ENCODE assay signal across 8 mouse cellular contexts in the genomic region with DNA sequence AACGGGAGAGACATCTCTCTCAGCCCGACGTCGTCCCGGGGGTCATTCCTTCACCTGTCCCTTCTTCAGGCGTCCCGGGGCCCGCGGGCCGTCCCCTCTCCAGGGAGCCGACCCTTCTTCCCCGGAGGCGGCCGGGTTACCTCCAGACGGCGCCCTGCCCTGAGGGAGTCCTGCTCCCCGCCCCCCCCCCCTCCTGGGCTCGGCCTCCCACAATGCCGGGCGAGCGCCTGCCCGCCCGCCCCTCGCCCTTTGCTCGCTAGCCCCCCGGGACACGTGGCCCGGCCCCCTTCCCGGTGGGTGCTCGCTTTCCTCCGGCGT. TPM values are rescaled to one million over a fixed set of nuclear protein-coding genes. Genes with fewer than 3 reads are reported as not detected.
A peak's percentile ranks its signal among the peaks of the same experiment; 100 is the strongest.
DNase-seq lines count a peak whose midpoint lies in the region; ATAC-seq and TF ChIP-seq lines count a peak whose summit lies in the region.

No protein-coding gene starts in this region.

- WGBS in spleen, adult 2 months = 4% methylated on average over 12 of the region's 32 CpGs
- 0% methylated on average over 10 of the region's 32 CpGs for WGBS in liver, embryonic 11.5 days
- WGBS in stomach, postnatal 0 days = 0% methylated on average over 9 of the region's 32 CpGs

- peak overlapping the region; percentile 94 for H3K9ac ChIP-seq in liver, embryonic 11.5 days (ENCODE audit: low read depth, low read length)
- H3K9ac ChIP-seq in stomach, postnatal 0 days (ENCODE audit: low read length) = peak overlapping the region; percentile 88

- H3K9me3 ChIP-seq in erythroblast, embryonic 14.5 days (ENCODE audit: control insufficient read depth, low read length) = no peaks in the 10 kb centered on the region
- H3K9me3 ChIP-seq in liver, embryonic 11.5 days (ENCODE audit: control insufficient read depth, low read length) = no peaks in the 10 kb centered on the region
- no peaks in the 10 kb centered on the region for H3K9me3 ChIP-seq in stomach, postnatal 0 days (ENCODE audit: control insufficient read depth, low read length)

- H3K36me3 ChIP-seq in erythroblast, embryonic 14.5 days (ENCODE audit: control insufficient read depth) = peaks cover 36% of the 10 kb centered on the region
- peaks cover 13% of the 10 kb centered on the region for H3K36me3 ChIP-seq in spleen, adult 2 months (ENCODE audit: control insufficient read depth, insufficient read depth, low read length)
- H3K36me3 ChIP-seq in liver, embryonic 11.5 days (ENCODE audit: control insufficient read depth, insufficient read depth, low read length) = peaks cover 12% of the 10 kb centered on the region
- peaks cover 4% of the 10 kb centered on the region for H3K36me3 ChIP-seq in stomach, postnatal 0 days (ENCODE audit: control insufficient read depth, insufficient read depth, low read length)

- no peak for ATAC-seq in erythroblast, adult 5-6 weeks (replicated peaks; ENCODE audit: low FRiP score, poor library complexity, severe bottlenecking)
- ATAC-seq in liver, embryonic 11.5 days (replicated peaks; ENCODE audit: low FRiP score) = peak; percentile 55
- ATAC-seq in stomach, postnatal 0 days (ENCODE audit: low FRiP score, low TSS enrichment) = peak; percentile 22
- no peak for ATAC-seq in megakaryocyte-erythroid progenitor cell, adult 5-6 weeks (replicated peaks; ENCODE audit: low FRiP score, low TSS enrichment, poor library complexity, severe bottlenecking)

- DNase-seq in spleen, adult 2 months (ENCODE audit: low read depth in 1 of 2, low spot score in 2 of 2) = no peak
- no peak for DNase-seq in spleen, adult 12 weeks (ENCODE audit: low spot score)
- no peak for DNase-seq in liver, embryonic 11.5 days (ENCODE audit: low spot score)
- no peak for DNase-seq in stomach, postnatal 0 days (ENCODE audit: low spot score)
- no peak for DNase-seq in frontal cortex, postnatal 25 days (ENCODE audit: low spot score in 2 of 2)

- TF ChIP-seq POLR2A in spleen, adult 2 months (IDR thresholded peaks at IDR 0.05; ENCODE audit: low read depth, low read length) = no peak

- peaks cover 73% of the 10 kb centered on the region for H3K4me1 ChIP-seq in erythroblast, embryonic 14.5 days (ENCODE audit: control insufficient read depth)
- peaks cover 24% of the 10 kb centered on the region for H3K4me1 ChIP-seq in spleen, adult 2 months (ENCODE audit: control insufficient read depth, insufficient read depth, insufficient read length)
- peaks cover 31% of the 10 kb centered on the region for H3K4me1 ChIP-seq in liver, embryonic 11.5 days (replicated peaks; ENCODE audit: control insufficient read depth, insufficient read depth, low read length)
- H3K4me1 ChIP-seq in stomach, postnatal 0 days (replicated peaks; ENCODE audit: control insufficient read depth, insufficient read depth) = peaks cover 21% of the 10 kb centered on the region; the same call in 1 of the 2 replicates

- TF ChIP-seq CTCF in spleen, adult 2 months (IDR thresholded peaks at IDR 0.05; ENCODE audit: extremely low read depth, insufficient read depth, insufficient read length, insufficient replicate concordance) = no peak
- no peak for TF ChIP-seq CTCF in stomach, postnatal 0 days (IDR thresholded peaks at IDR 0.05; ENCODE audit: low read depth)

- H3K4me2 ChIP-seq in liver, embryonic 11.5 days = peak overlapping the region; percentile 80
- peak overlapping the region; percentile 89 for H3K4me2 ChIP-seq in stomach, postnatal 0 days (replicated peaks; ENCODE audit: low read depth)

- peak overlapping the region; percentile 95 for H3K27ac ChIP-seq in spleen, adult 2 months (ENCODE audit: insufficient read depth, low read length)
- peak overlapping the region; percentile 98 for H3K27ac ChIP-seq in liver, embryonic 11.5 days (ENCODE audit: low read depth, low read length)
- peak overlapping the region; percentile 96 for H3K27ac ChIP-seq in stomach, postnatal 0 days (replicated peaks)

- H3K4me3 ChIP-seq in erythroblast, embryonic 14.5 days (replicated peaks) = peak overlapping the region; percentile 96
- peak overlapping the region; percentile 94 for H3K4me3 ChIP-seq in spleen, adult 2 months (ENCODE audit: extremely low read depth, insufficient read depth, insufficient read length)
- H3K4me3 ChIP-seq in liver, embryonic 11.5 days (ENCODE audit: low read depth, low read length) = peak overlapping the region; percentile 98
- H3K4me3 ChIP-seq in stomach, postnatal 0 days (ENCODE audit: low read depth, low read length) = peak overlapping the region; percentile 90

- TF ChIP-seq EP300 in stomach, postnatal 0 days (optimal IDR thresholded peaks at IDR 0.05) = no peak

- no peaks in the 10 kb centered on the region for H3K27me3 ChIP-seq in erythroblast, embryonic 14.5 days (ENCODE audit: control insufficient read depth)
- H3K27me3 ChIP-seq in spleen, adult 2 months (ENCODE audit: control insufficient read depth, insufficient read depth, low read length) = no peaks in the 10 kb centered on the region
- no peaks in the 10 kb centered on the region for H3K27me3 ChIP-seq in liver, embryonic 11.5 days (replicated peaks; ENCODE audit: control insufficient read depth, insufficient read depth, low read length)
- no peaks in the 10 kb centered on the region for H3K27me3 ChIP-seq in stomach, postnatal 0 days (ENCODE audit: control insufficient read depth, insufficient read depth, low read length)

RNA-seq across cellular contexts. Expression of a gene that starts 0.5 kb away (rescaled TPM):
- polyA plus RNA-seq in erythroblast, embryonic 14.5 days (2012) = 6.8 TPM in 2 replicates
- total RNA-seq in erythroblast, adult 5-6 weeks (2015; ENCODE audit: low replicate concordance) = 31.8 and 50.0 TPM in 2 replicates
- total RNA-seq in erythroblast, adult 5-6 weeks (2017; ENCODE audit: low replicate concordance) = 70.6 and 102 TPM in 2 replicates
- polyA plus RNA-seq in spleen, adult 2 months (2012; rRNA removed) = 87.4 and 196 TPM in 2 replicates
- polyA plus RNA-seq in liver, embryonic 11.5 days (2014; fragmentation: Nextera tagmentation; extraction: Ambion mirVana) = 62.5 and 71.6 TPM in 2 replicates
- polyA plus RNA-seq in stomach, postnatal 0 days (2015; fragmentation: Nextera tagmentation; extraction: Ambion mirVana) = 28.1 and 36.6 TPM in 2 replicates
- 153 and 188 TPM in 2 replicates for total RNA-seq in megakaryocyte-erythroid progenitor cell, adult 5-6 weeks (2014; fragmentation: Nextera tagmentation)
- 438 and 492 TPM in 2 replicates for total RNA-seq in megakaryocyte-erythroid progenitor cell, adult 5-6 weeks (2017)

RNA-seq across cellular contexts. Expression of a gene that starts 28.5 kb away (rescaled TPM):
- polyA plus RNA-seq in erythroblast, embryonic 14.5 days (2012) = 0.06 TPM in 1 of 2 replicates, not detected in the other
- total RNA-seq in erythroblast, adult 5-6 weeks (2015; ENCODE audit: low replicate concordance) = 3.1 TPM in 1 of 2 replicates, not detected in the other
- 0.60 TPM in 1 of 2 replicates, not detected in the other for total RNA-seq in erythroblast, adult 5-6 weeks (2017; ENCODE audit: low replicate concordance)
- polyA plus RNA-seq in spleen, adult 2 months (2012; rRNA removed) = 62.1 and 64.3 TPM in 2 replicates
- 2.6 and 3.2 TPM in 2 replicates for polyA plus RNA-seq in liver, embryonic 11.5 days (2014; fragmentation: Nextera tagmentation; extraction: Ambion mirVana)
- 6.4 and 7.0 TPM in 2 replicates for polyA plus RNA-seq in stomach, postnatal 0 days (2015; fragmentation: Nextera tagmentation; extraction: Ambion mirVana)
- total RNA-seq in megakaryocyte-erythroid progenitor cell, adult 5-6 weeks (2014; fragmentation: Nextera tagmentation) = not detected in 2 replicates
- total RNA-seq in megakaryocyte-erythroid progenitor cell, adult 5-6 weeks (2017) = 4.3 TPM in 1 of 2 replicates, not detected in the other

RNA-seq across cellular contexts. Expression of a gene that starts 35.5 kb away (rescaled TPM):
- 0.78 and 1.8 TPM in 2 replicates for polyA plus RNA-seq in erythroblast, embryonic 14.5 days (2012)
- 4.8 and 6.7 TPM in 2 replicates for total RNA-seq in erythroblast, adult 5-6 weeks (2015; ENCODE audit: low replicate concordance)
- 10.5 and 11.8 TPM in 2 replicates for total RNA-seq in erythroblast, adult 5-6 weeks (2017; ENCODE audit: low replicate concordance)
- 14.0 and 16.2 TPM in 2 replicates for polyA plus RNA-seq in spleen, adult 2 months (2012; rRNA removed)
- 114 and 125 TPM in 2 replicates for polyA plus RNA-seq in liver, embryonic 11.5 days (2014; fragmentation: Nextera tagmentation; extraction: Ambion mirVana)
- polyA plus RNA-seq in stomach, postnatal 0 days (2015; fragmentation: Nextera tagmentation; extraction: Ambion mirVana) = 25.0 and 26.6 TPM in 2 replicates
- 92.2 and 114 TPM in 2 replicates for total RNA-seq in megakaryocyte-erythroid progenitor cell, adult 5-6 weeks (2014; fragmentation: Nextera tagmentation)
- total RNA-seq in megakaryocyte-erythroid progenitor cell, adult 5-6 weeks (2017) = 108 and 125 TPM in 2 replicates

RNA-seq across cellular contexts. Expression of a gene that starts 46.7 kb away (rescaled TPM):
- polyA plus RNA-seq in erythroblast, embryonic 14.5 days (2012) = 0.97 and 1.6 TPM in 2 replicates
- total RNA-seq in erythroblast, adult 5-6 weeks (2015; ENCODE audit: low replicate concordance) = 3.3 TPM in 1 of 2 replicates, not detected in the other
- total RNA-seq in erythroblast, adult 5-6 weeks (2017; ENCODE audit: low replicate concordance) = 7.0 and 11.6 TPM in 2 replicates
- 34.4 and 35.8 TPM in 2 replicates for polyA plus RNA-seq in spleen, adult 2 months (2012; rRNA removed)
- polyA plus RNA-seq in liver, embryonic 11.5 days (2014; fragmentation: Nextera tagmentation; extraction: Ambion mirVana) = 6.0 and 7.4 TPM in 2 replicates
- 2.5 and 2.6 TPM in 2 replicates for polyA plus RNA-seq in stomach, postnatal 0 days (2015; fragmentation: Nextera tagmentation; extraction: Ambion mirVana)
- 8.6 and 16.5 TPM in 2 replicates for total RNA-seq in megakaryocyte-erythroid progenitor cell, adult 5-6 weeks (2014; fragmentation: Nextera tagmentation)
- 0.95 and 8.6 TPM in 2 replicates for total RNA-seq in megakaryocyte-erythroid progenitor cell, adult 5-6 weeks (2017)

RNA-seq across cellular contexts. Expression of a gene that starts 48.8 kb away (rescaled TPM):
- 1.3 and 1.5 TPM in 2 replicates for polyA plus RNA-seq in erythroblast, embryonic 14.5 days (2012)
- 3.1 and 6.9 TPM in 2 replicates for total RNA-seq in erythroblast, adult 5-6 weeks (2015; ENCODE audit: low replicate concordance)
- total RNA-seq in erythroblast, adult 5-6 weeks (2017; ENCODE audit: low replicate concordance) = 2.2 and 10.9 TPM in 2 replicates
- 58.0 and 66.8 TPM in 2 replicates for polyA plus RNA-seq in spleen, adult 2 months (2012; rRNA removed)
- 7.7 and 9.9 TPM in 2 replicates for polyA plus RNA-seq in liver, embryonic 11.5 days (2014; fragmentation: Nextera tagmentation; extraction: Ambion mirVana)
- polyA plus RNA-seq in stomach, postnatal 0 days (2015; fragmentation: Nextera tagmentation; extraction: Ambion mirVana) = 4.4 and 5.7 TPM in 2 replicates
- total RNA-seq in megakaryocyte-erythroid progenitor cell, adult 5-6 weeks (2014; fragmentation: Nextera tagmentation) = 18.3 and 22.7 TPM in 2 replicates
- total RNA-seq in megakaryocyte-erythroid progenitor cell, adult 5-6 weeks (2017) = 10.3 and 12.8 TPM in 2 replicates

Comparison
In these comparisons a context has a peak if more than half of its experiments do, and no peak if none do; other contexts are left out.
1. ATAC-seq: peak in liver, embryonic 11.5 days (single experiment) and stomach, postnatal 0 days (single experiment); none in erythroblast, adult 5-6 weeks (single experiment) and megakaryocyte-erythroid progenitor cell, adult 5-6 weeks (single experiment).
2. Peak in every context shown above with its lines, with median percentiles within 50 percentile points of each other: H3K4me3 ChIP-seq and H3K27ac ChIP-seq.